Mouse (Mus musculus): ENCODE measurements at regions not wholly inside any gene's neighbourhood (a gene's known extent, or its start where the extent isn't known, plus 50 kb on each side); places are given as distances from the start of the nearest gene placed in this dataset.

DNA sequence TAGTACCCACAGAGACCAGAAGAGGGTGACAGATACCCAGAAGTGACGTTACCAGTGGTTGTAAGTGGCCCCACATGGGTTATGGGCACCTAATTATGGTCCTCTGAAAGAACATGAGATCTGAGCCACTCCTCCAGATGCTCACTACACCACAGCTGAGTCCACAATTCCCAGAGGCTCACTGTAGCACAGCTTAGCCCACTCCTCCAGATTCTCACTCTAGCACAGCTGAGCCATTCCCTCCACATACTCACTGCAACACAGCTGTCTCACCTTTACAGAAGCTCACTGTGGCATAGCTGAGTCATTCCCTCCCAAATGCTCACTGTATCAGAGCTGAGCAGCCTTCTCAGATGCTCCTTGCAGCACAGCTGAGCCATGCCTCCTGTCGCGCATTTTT is 286.9 kb upstream of the Dpp10 start:
- no peak for TF ChIP-seq CTCF (conservative IDR thresholded peaks at IDR 0.05; ENCODE audit: low read length)
- no peak for TF ChIP-seq NANOG (IDR thresholded peaks at IDR 0.05; ENCODE audit: borderline replicate concordance, low read length)
